Mouse (Mus musculus) E14TG2a.4 (cell line): Measurements from ENCODE around the gene Coq8b.

Experiments
- CTCF ChIP-seq: conservative IDR thresholded peaks from 2 replicates; pipeline ENCODE4 v1.5.1; 2014; ENCODE audit warnings: low read length
- POU5F1 ChIP-seq: IDR thresholded peaks from 2 replicates; pipeline ENCODE4 v1.6.1; 2014; ENCODE audit warnings: low read length, borderline replicate concordance

DNA sequence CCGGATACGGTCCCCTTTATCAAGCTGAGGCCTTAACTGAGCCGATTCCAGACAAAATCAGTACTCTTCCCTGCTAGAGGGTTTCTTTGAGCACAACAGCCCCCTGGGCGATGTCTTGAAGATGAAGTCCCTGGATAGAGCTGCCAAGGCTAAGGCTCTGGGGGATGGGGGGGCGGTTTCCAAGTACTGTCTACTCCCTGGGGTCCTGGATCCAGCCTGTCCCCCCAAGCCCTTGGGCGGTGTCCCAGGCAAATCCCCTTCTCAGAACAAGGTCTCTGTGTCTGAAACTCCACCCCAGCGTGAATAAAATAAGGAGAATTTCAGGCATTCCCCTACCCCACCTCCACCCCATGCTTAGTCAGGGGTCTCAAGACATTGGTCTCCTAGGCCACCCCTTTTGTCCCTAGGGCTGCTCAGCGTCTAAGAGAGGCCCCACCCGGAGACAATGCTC is 26.5 kb downstream of the Coq8b start:
- TF ChIP-seq CTCF (no peak), POU5F1 (no peak)
